Mouse (Mus musculus): ENCODE results near the gene Rnf8. TPM values are rescaled to one million over a fixed set of nuclear protein-coding genes. Genes with fewer than 3 reads are reported as not detected.

Rnf8 gene
- polyA plus RNA-seq, 1 experiment from 2014 or later, result 76.0 TPM

DNA sequence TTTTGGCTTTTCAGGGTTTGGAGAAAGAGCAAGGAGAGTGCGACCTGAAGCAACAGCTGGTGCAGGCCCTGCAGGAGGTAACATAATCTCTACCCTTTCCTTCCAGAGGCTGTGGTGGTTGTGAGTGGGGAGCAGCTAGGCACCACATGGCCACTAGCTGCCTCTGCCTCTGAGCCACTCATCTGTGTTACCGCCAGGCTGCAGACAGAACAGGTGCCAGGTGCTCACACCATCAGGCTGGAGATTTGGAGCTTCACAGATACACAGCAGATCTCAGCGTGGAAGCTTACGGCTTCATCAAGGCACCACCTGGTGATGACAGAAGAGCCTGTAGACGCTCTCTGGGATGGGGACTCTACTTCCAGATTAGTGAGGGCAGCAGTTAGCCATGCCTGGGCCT, 14.4 kb downstream of the Rnf8 start:
- no peak for ATAC-seq (replicated peaks; ENCODE audit: low FRiP score)
- no peaks in the 10 kb centered on the region for H3K9me3 ChIP-seq (replicated peaks)
- H3K36me3 ChIP-seq, result peaks cover 98% of the 10 kb centered on the region
- WGBS, result 87% methylated on average over 5 of the region's 5 CpGs
- H3K4me1 ChIP-seq, result no peaks in the 10 kb centered on the region
- no peak overlapping the region for H3K9ac ChIP-seq
- no peaks in the 10 kb centered on the region for H3K27me3 ChIP-seq
- no peak overlapping the region for H3K4me3 ChIP-seq (replicated peaks)
- no peak overlapping the region for H3K4me2 ChIP-seq
- no peak overlapping the region for H3K27ac ChIP-seq

DNA sequence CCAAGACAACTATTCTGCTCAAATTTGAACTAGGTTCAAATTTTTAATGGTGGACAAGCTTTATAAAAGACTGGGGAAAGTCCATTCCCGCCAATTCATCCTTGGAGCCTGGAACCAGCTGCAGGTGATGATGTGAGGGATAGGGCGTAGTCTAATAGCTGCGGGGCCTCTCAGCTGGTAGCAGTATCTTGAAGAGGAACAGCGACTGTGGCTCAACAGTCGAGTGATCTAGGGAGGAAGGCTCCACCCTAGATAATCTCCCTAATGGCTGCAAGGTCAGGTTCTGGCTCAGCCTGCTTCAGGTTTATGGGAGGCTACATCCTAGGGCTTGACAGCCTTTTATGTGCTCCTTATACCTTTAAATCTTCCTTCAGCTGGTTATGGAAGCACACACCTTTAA, 15.0 kb downstream of the Rnf8 start:
- Histone ChIP-seq H3K27ac (no peak overlapping the region), H3K4me2 (no peak overlapping the region), H3K4me1 (no peaks in the 10 kb centered on the region), H3K9ac (no peak overlapping the region), H3K4me3 (replicated peaks) (no peak overlapping the region), H3K9me3 (replicated peaks) (no peaks in the 10 kb centered on the region), H3K27me3 (no peaks in the 10 kb centered on the region), H3K36me3 (peaks cover 98% of the 10 kb centered on the region)
- ATAC-seq (replicated peaks; ENCODE audit: low FRiP score), result no peak
- 83% methylated on average over 5 of the region's 5 CpGs for WGBS

DNA sequence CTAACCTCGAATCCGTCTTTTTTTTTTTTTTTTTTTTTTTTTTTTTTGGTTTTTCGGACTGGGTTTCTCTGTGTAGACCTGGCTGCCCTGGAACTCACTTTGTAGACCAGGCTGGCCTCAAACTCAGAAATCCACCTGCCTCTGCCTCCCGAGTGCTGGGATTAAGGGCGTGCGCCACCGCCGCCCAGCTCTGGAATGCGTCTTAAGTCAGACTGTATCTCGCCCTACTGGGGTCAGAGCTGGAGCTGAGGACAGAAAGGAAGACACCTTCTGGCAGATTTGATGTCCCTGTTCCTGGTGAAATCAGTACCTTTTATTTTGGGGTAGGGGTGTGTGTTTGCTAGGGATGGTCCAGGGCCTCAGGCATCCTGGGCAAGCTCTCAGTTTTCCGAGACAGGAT, 17.7 kb downstream of the Rnf8 start:
- no peak for ATAC-seq (replicated peaks; ENCODE audit: low FRiP score)
- Histone ChIP-seq H3K27me3 (no peaks in the 10 kb centered on the region), H3K4me1 (no peaks in the 10 kb centered on the region), H3K9ac (no peak overlapping the region), H3K4me2 (no peak overlapping the region), H3K9me3 (replicated peaks) (no peaks in the 10 kb centered on the region), H3K4me3 (replicated peaks) (no peak overlapping the region), H3K36me3 (peaks cover 99% of the 10 kb centered on the region), H3K27ac (no peak overlapping the region)
- 94% methylated on average over 11 of the region's 11 CpGs for WGBS

GRCm38 (mm10) chr17:29635492-29635891, 20.9 kb downstream of the Rnf8 start:
- no peak for ATAC-seq (replicated peaks; ENCODE audit: low FRiP score)
- H3K9ac ChIP-seq, result no peak overlapping the region
- H3K27ac ChIP-seq, result no peak overlapping the region
- H3K4me3 ChIP-seq (replicated peaks), result no peak overlapping the region
- no peak overlapping the region for H3K4me2 ChIP-seq
- 89% methylated on average over 8 of the region's 8 CpGs for WGBS
- H3K9me3 ChIP-seq (replicated peaks), result no peaks in the 10 kb centered on the region
- H3K27me3 ChIP-seq, result no peaks in the 10 kb centered on the region
- H3K36me3 ChIP-seq, result peaks cover 97% of the 10 kb centered on the region
- H3K4me1 ChIP-seq, result no peaks in the 10 kb centered on the region

- H3K4me1 ChIP-seq, result no peaks in the 10 kb centered on the region
- H3K36me3 ChIP-seq, result peaks cover 97% of the 10 kb centered on the region
- no peak overlapping the region for H3K4me2 ChIP-seq
- H3K9ac ChIP-seq, result no peak overlapping the region
- no peaks in the 10 kb centered on the region for H3K27me3 ChIP-seq
- H3K27ac ChIP-seq, result no peak overlapping the region
- WGBS, result 74% methylated on average over 5 of the region's 5 CpGs
- no peak overlapping the region for H3K4me3 ChIP-seq (replicated peaks)
- H3K9me3 ChIP-seq (replicated peaks), result no peaks in the 10 kb centered on the region
- no peak for ATAC-seq (replicated peaks; ENCODE audit: low FRiP score)
Measured at GRCm38 (mm10) chr17:29636118-29636517, 21.5 kb downstream of the Rnf8 start.

DNA sequence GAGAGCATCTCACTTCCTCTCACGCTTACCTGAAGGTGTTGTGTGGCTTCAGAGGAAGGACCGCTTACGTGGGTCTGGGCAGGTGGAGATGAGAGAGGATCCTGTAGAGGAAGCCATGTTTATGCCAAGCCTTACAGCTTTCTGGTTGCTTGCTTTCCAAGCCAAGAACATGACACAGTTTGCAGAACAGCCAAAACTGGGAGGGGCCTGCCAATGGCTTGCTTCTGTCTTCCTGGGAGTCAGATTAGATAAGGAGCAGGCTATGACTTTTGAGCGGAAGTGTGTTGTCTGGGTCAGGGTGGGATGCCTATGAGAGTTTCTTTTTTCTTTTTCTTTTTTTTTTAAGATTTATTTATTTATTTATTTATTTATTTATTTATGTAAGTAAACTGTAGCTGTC, 22.8 kb downstream of the Rnf8 start:
- Histone ChIP-seq H3K4me2 (no peak overlapping the region), H3K9me3 (replicated peaks) (no peaks in the 10 kb centered on the region), H3K4me3 (replicated peaks) (no peak overlapping the region), H3K9ac (no peak overlapping the region), H3K36me3 (peaks cover 98% of the 10 kb centered on the region), H3K27ac (no peak overlapping the region), H3K4me1 (no peaks in the 10 kb centered on the region), H3K27me3 (no peaks in the 10 kb centered on the region)
- ATAC-seq (replicated peaks; ENCODE audit: low FRiP score), result no peak
- WGBS, result 90% methylated on average over 4 of the region's 4 CpGs

GRCm38 (mm10) chr17:29637895-29638294, 23.3 kb downstream of the Rnf8 start:
- Histone ChIP-seq H3K4me2 (no peak overlapping the region), H3K27ac (no peak overlapping the region), H3K4me1 (no peaks in the 10 kb centered on the region), H3K9me3 (replicated peaks) (no peaks in the 10 kb centered on the region), H3K4me3 (replicated peaks) (no peak overlapping the region), H3K36me3 (peaks cover 98% of the 10 kb centered on the region), H3K27me3 (no peaks in the 10 kb centered on the region), H3K9ac (no peak overlapping the region)
- 72% methylated on average over 8 of the region's 8 CpGs for WGBS
- ATAC-seq (replicated peaks; ENCODE audit: low FRiP score), result no peak

DNA sequence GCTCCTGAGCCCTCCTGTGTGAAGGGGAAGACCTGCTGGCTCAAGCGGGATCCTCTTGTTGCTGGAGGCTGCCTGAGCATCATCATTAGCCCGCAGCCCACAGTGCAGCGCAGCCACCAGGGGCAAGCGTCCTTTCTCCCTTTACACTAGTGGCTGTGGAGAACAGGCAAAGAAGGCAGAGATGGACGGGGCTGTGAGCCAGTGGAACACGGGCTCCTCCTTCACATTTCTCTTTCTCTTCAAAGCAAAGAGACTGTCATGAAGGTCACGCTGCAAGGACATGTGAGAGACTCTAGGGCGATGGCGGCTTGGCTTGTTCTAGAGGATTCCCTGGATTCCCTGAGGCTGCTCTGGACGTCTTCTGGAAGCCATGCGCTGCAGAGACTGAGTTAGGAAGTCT, 26.4 kb downstream of the Rnf8 start:
- Histone ChIP-seq H3K4me2 (no peak overlapping the region), H3K9ac (no peak overlapping the region), H3K27ac (no peak overlapping the region), H3K4me1 (no peaks in the 10 kb centered on the region), H3K9me3 (replicated peaks) (no peaks in the 10 kb centered on the region), H3K27me3 (no peaks in the 10 kb centered on the region), H3K4me3 (replicated peaks) (no peak overlapping the region), H3K36me3 (peaks cover 74% of the 10 kb centered on the region)
- WGBS, result 92% methylated on average over 11 of the region's 11 CpGs
- no peak for ATAC-seq (replicated peaks; ENCODE audit: low FRiP score)

- Histone ChIP-seq H3K4me3 (replicated peaks) (no peak overlapping the region), H3K9me3 (replicated peaks) (no peaks in the 10 kb centered on the region), H3K27ac (no peak overlapping the region), H3K27me3 (no peaks in the 10 kb centered on the region), H3K4me1 (no peaks in the 10 kb centered on the region), H3K4me2 (no peak overlapping the region), H3K36me3 (peaks cover 68% of the 10 kb centered on the region), H3K9ac (no peak overlapping the region)
- WGBS, result 81% methylated on average over 3 of the region's 3 CpGs
- no peak for ATAC-seq (replicated peaks; ENCODE audit: low FRiP score)
Measured at GRCm38 (mm10) chr17:29642219-29642618, 27.6 kb downstream of the Rnf8 start.

DNA sequence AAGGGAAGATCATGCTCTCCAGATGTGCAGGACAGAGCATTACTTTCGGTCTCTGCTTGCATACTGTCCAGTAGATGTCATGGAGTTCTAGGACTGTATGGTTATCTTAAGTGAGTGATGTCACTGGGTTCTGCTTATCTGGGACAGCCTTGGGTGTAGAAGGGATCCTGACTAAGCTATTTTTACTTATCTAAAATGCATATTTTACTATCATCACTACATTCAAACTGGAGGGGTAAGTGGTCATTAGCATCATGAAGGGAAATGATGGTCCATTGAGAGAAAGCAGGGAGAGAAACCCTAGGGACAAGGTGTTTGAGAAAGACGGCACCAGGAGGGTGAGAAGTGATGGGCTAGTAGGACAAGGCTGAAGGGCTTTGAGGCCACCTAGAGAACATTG, 43.7 kb downstream of the Rnf8 start:
- H3K4me3 ChIP-seq (replicated peaks), result no peak overlapping the region
- H3K27me3 ChIP-seq, result no peaks in the 10 kb centered on the region
- no peak for ATAC-seq (replicated peaks; ENCODE audit: low FRiP score)
- no peak overlapping the region for H3K4me2 ChIP-seq
- H3K9me3 ChIP-seq (replicated peaks), result no peaks in the 10 kb centered on the region
- H3K36me3 ChIP-seq, result peaks cover 5% of the 10 kb centered on the region
- no peak overlapping the region for H3K27ac ChIP-seq
- no peak overlapping the region for H3K9ac ChIP-seq
- H3K4me1 ChIP-seq, result peaks cover 11% of the 10 kb centered on the region
- 84% methylated on average over 2 of the region's 2 CpGs for WGBS

- under 1% methylated on average over 35 of the region's 41 CpGs for WGBS
- peak within 1 kb of the TSS; percentile 83 for H3K4me2 ChIP-seq
- H3K36me3 ChIP-seq, result peaks cover 25% of the 10 kb centered on the region
- H3K4me3 ChIP-seq (replicated peaks), result peak within 1 kb of the TSS; percentile 98
- peak; percentile 98 for ATAC-seq (replicated peaks; ENCODE audit: low FRiP score)
- H3K4me1 ChIP-seq, result peaks cover 11% of the 10 kb centered on the region
- H3K9ac ChIP-seq, result peak within 1 kb of the TSS; percentile 94
- H3K27me3 ChIP-seq, result no peaks in the 10 kb centered on the region
- no peaks in the 10 kb centered on the region for H3K9me3 ChIP-seq (replicated peaks)
- peak within 1 kb of the TSS; percentile 97 for H3K27ac ChIP-seq
Measured at GRCm38 (mm10) chr17:29660076-29660761, 45.6 kb downstream of the Rnf8 start, which contains the start of gene Cmtr1. Cmtr1 (plus strand) TSS chr17:29660595.

GRCm38 (mm10) chr17:29660762-29661391, 46.3 kb downstream of the Rnf8 start:
- no peaks in the 10 kb centered on the region for H3K9me3 ChIP-seq (replicated peaks)
- H3K4me3 ChIP-seq (replicated peaks), result peak overlapping the region; percentile 98
- peak overlapping the region; percentile 94 for H3K9ac ChIP-seq
- H3K36me3 ChIP-seq, result peaks cover 28% of the 10 kb centered on the region
- peaks cover 11% of the 10 kb centered on the region for H3K4me1 ChIP-seq
- H3K4me2 ChIP-seq, result peak overlapping the region; percentile 83
- peak; percentile 81; the same call in 1 of the 2 replicates for ATAC-seq (replicated peaks; ENCODE audit: low FRiP score)
- 1% methylated on average over 30 of the region's 41 CpGs for WGBS
- H3K27me3 ChIP-seq, result no peaks in the 10 kb centered on the region
- H3K27ac ChIP-seq, result peak overlapping the region; percentile 97

Measured in kidney, embryonic 15.5 days (tissue).